Mouse (Mus musculus): Measurements from ENCODE around the gene Gle1. TPM values are rescaled to one million over a fixed set of nuclear protein-coding genes. Genes with fewer than 3 reads are reported as not detected.

The Gle1 gene
- polyA plus RNA-seq, 2 experiments = 42.0 to 49.7 TPM

- H3K27ac ChIP-seq (replicated peaks; ENCODE audit: low read depth, low read length) = no peak overlapping the region
- no peak overlapping the region for H3K4me2 ChIP-seq (replicated peaks; ENCODE audit: low read depth, low read length, severe bottlenecking)
- peaks cover 5% of the 10 kb centered on the region; the same call in 1 of the 2 replicates for H3K4me1 ChIP-seq (ENCODE audit: control insufficient read depth, insufficient read depth, low read length)
- peaks cover 75% of the 10 kb centered on the region for H3K36me3 ChIP-seq (ENCODE audit: control insufficient read depth, insufficient read depth, low read length)
- no peaks in the 10 kb centered on the region for H3K27me3 ChIP-seq (ENCODE audit: control insufficient read depth, insufficient read depth, low read length)
- no peak overlapping the region for H3K9ac ChIP-seq (ENCODE audit: low read depth, low read length, severe bottlenecking)
- no peak overlapping the region for H3K4me3 ChIP-seq (replicated peaks; ENCODE audit: low read length)
- no peak for ATAC-seq (ENCODE audit: low FRiP score, low read depth)
- DNase-seq (ENCODE audit: low spot score) = no peak
- no peak for TF ChIP-seq POLR2A (IDR thresholded peaks at IDR 0.05; ENCODE audit: borderline replicate concordance, extremely low read depth, insufficient read depth, insufficient read length)
- no peaks in the 10 kb centered on the region for H3K9me3 ChIP-seq (ENCODE audit: control insufficient read depth, low read length)
- 89% methylated on average over 9 of the region's 9 CpGs for WGBS
Observed at GRCm38 (mm10) chr2:29940073-29940472, 4.8 kb downstream of the Gle1 start.

- TF ChIP-seq POLR2A (IDR thresholded peaks at IDR 0.05; ENCODE audit: borderline replicate concordance, extremely low read depth, insufficient read depth, insufficient read length) = no peak
- Histone ChIP-seq H3K4me2 (replicated peaks; ENCODE audit: low read depth, low read length, severe bottlenecking) (no peak overlapping the region), H3K4me3 (replicated peaks; ENCODE audit: low read length) (no peak overlapping the region), H3K4me1 (ENCODE audit: control insufficient read depth, insufficient read depth, low read length) (peaks cover 4% of the 10 kb centered on the region; the same call in 1 of the 2 replicates), H3K36me3 (ENCODE audit: control insufficient read depth, insufficient read depth, low read length) (peaks cover 82% of the 10 kb centered on the region), H3K27ac (replicated peaks; ENCODE audit: low read depth, low read length) (no peak overlapping the region), H3K9ac (ENCODE audit: low read depth, low read length, severe bottlenecking) (no peak overlapping the region), H3K9me3 (ENCODE audit: control insufficient read depth, low read length) (no peaks in the 10 kb centered on the region), H3K27me3 (ENCODE audit: control insufficient read depth, insufficient read depth, low read length) (no peaks in the 10 kb centered on the region)
- ATAC-seq (ENCODE audit: low FRiP score, low read depth) = no peak
- no peak for DNase-seq (ENCODE audit: low spot score)
- 97% methylated on average over 7 of the region's 7 CpGs for WGBS
Observed at GRCm38 (mm10) chr2:29940826-29941225, 5.6 kb downstream of the Gle1 start.

- ATAC-seq (ENCODE audit: low FRiP score, low read depth) (no peak), DNase-seq (ENCODE audit: low spot score) (no peak)
- Histone ChIP-seq H3K4me3 (replicated peaks; ENCODE audit: low read length) (no peak overlapping the region), H3K27ac (replicated peaks; ENCODE audit: low read depth, low read length) (no peak overlapping the region), H3K4me2 (replicated peaks; ENCODE audit: low read depth, low read length, severe bottlenecking) (no peak overlapping the region), H3K4me1 (ENCODE audit: control insufficient read depth, insufficient read depth, low read length) (no peaks in the 10 kb centered on the region), H3K9ac (ENCODE audit: low read depth, low read length, severe bottlenecking) (no peak overlapping the region), H3K27me3 (ENCODE audit: control insufficient read depth, insufficient read depth, low read length) (no peaks in the 10 kb centered on the region), H3K36me3 (ENCODE audit: control insufficient read depth, insufficient read depth, low read length) (peaks cover 93% of the 10 kb centered on the region), H3K9me3 (ENCODE audit: control insufficient read depth, low read length) (no peaks in the 10 kb centered on the region)
- no peak for TF ChIP-seq POLR2A (IDR thresholded peaks at IDR 0.05; ENCODE audit: borderline replicate concordance, extremely low read depth, insufficient read depth, insufficient read length)
- WGBS = 57% methylated on average over 1 of the region's 1 CpGs
Observed at GRCm38 (mm10) chr2:29944723-29945122, 9.5 kb downstream of the Gle1 start.

GRCm38 (mm10) chr2:29948896-29949295 is 13.7 kb downstream of the Gle1 start:
- WGBS = 96% methylated on average over 5 of the region's 5 CpGs
- H3K27me3 ChIP-seq (ENCODE audit: control insufficient read depth, insufficient read depth, low read length) = no peaks in the 10 kb centered on the region
- ATAC-seq (ENCODE audit: low FRiP score, low read depth) (no peak), DNase-seq (ENCODE audit: low spot score) (no peak)
- no peak overlapping the region for H3K27ac ChIP-seq (replicated peaks; ENCODE audit: low read depth, low read length)
- H3K4me3 ChIP-seq (replicated peaks; ENCODE audit: low read length) = no peak overlapping the region
- H3K9ac ChIP-seq (ENCODE audit: low read depth, low read length, severe bottlenecking) = no peak overlapping the region
- H3K4me1 ChIP-seq (ENCODE audit: control insufficient read depth, insufficient read depth, low read length) = no peaks in the 10 kb centered on the region
- H3K9me3 ChIP-seq (ENCODE audit: control insufficient read depth, low read length) = no peaks in the 10 kb centered on the region
- TF ChIP-seq POLR2A (IDR thresholded peaks at IDR 0.05; ENCODE audit: borderline replicate concordance, extremely low read depth, insufficient read depth, insufficient read length) = no peak
- H3K36me3 ChIP-seq (ENCODE audit: control insufficient read depth, insufficient read depth, low read length) = peaks cover 91% of the 10 kb centered on the region
- no peak overlapping the region for H3K4me2 ChIP-seq (replicated peaks; ENCODE audit: low read depth, low read length, severe bottlenecking)

GRCm38 (mm10) chr2:29961246-29961645 is 26.0 kb downstream of the Gle1 start:
- ATAC-seq (ENCODE audit: low FRiP score, low read depth) (no peak), DNase-seq (ENCODE audit: low spot score) (no peak)
- peaks cover 35% of the 10 kb centered on the region for H3K36me3 ChIP-seq (ENCODE audit: control insufficient read depth, insufficient read depth, low read length)
- H3K4me3 ChIP-seq (replicated peaks; ENCODE audit: low read length) = no peak overlapping the region
- H3K27me3 ChIP-seq (ENCODE audit: control insufficient read depth, insufficient read depth, low read length) = no peaks in the 10 kb centered on the region
- no peak overlapping the region for H3K27ac ChIP-seq (replicated peaks; ENCODE audit: low read depth, low read length)
- H3K4me2 ChIP-seq (replicated peaks; ENCODE audit: low read depth, low read length, severe bottlenecking) = no peak overlapping the region
- no peaks in the 10 kb centered on the region for H3K4me1 ChIP-seq (ENCODE audit: control insufficient read depth, insufficient read depth, low read length)
- TF ChIP-seq POLR2A (IDR thresholded peaks at IDR 0.05; ENCODE audit: borderline replicate concordance, extremely low read depth, insufficient read depth, insufficient read length) = no peak
- 96% methylated on average over 7 of the region's 7 CpGs for WGBS
- H3K9me3 ChIP-seq (ENCODE audit: control insufficient read depth, low read length) = no peaks in the 10 kb centered on the region
- H3K9ac ChIP-seq (ENCODE audit: low read depth, low read length, severe bottlenecking) = no peak overlapping the region

Measured in limb, embryonic 14.5 days (tissue).